Mouse (Mus musculus) mature B cell (primary cell): Measurements from ENCODE around the gene Lingo1.

Source experiments
- in situ Hi-C: fragments of 300-500 bp; cut with MboI; formaldehyde crosslinking; loops from 2 replicates; pipeline ENCODE4 v1.14.3; 2019

The Lingo1 gene

DNA sequence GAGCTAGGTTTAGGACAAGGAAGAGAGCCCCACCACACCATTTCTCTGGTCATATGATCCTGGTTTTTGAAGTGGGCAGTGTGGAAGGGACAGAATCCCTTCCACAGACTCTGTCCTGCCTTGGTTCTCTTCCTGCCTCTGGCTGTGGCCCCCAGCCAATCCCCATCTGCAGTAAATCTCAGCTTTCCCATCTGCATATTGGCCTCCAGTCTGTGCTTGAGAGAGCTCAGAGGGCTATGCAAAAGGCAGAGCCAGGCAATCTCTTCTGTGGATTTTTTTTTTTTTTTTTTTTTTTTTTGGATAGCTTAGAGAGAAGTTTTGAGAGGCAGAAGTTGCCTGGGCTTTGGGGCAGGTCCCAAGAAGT, 190.8 kb downstream of the Lingo1 start:
- in situ Hi-C loops: no loop called here

DNA sequence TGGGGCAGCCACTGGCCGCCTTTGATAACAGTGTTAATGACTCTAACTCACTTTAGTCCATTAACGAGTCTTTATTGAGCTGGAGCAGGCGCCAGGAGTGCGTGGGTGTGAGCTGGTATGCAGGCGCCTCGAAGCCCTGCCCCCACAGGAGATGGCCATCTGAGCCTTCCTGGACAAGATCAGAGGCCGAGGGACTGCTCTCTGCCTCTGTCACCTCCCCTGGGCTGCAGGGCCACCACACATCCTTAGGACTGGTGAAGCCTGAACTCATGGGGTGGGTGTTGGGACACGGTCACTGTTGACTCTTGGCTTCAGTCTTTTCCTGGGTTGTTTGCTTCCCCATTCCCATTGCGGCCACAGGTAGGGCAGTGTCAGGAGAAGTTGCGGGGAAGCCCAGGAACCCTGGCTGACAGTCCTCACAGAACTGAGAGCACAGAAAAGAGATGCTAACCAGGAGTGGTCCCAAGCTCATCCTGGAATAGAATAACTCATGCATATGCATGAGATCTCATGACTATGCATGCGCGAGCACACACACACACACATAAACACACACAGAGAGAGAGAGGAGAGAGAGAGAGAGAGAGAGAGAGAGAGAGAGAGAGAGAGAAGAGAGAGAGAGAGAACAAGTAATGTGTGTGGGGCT, 191.3 kb downstream of the Lingo1 start:
- in situ Hi-C loops: no loop called here

DNA sequence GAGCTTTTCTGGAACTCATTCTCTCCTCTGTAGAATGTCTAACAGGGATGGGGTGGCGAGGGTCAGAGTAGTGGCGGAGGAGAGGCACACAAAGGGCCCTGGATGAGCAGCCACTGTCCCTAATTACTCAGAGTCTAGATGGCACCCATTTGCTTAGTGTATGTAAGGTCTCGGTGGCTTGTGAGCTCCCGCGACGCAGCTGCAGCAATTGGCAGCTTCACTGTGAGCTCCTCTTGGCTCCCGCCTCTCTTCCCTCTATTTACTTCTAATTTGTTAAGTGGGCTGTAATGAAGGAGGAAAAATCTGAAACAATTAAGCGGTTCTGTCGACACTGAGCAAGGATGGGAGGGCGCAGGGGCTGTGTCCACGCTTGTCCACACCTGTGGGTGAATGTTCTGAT, 195.6 kb downstream of the Lingo1 start:
- in situ Hi-C loops: no loop called here

DNA sequence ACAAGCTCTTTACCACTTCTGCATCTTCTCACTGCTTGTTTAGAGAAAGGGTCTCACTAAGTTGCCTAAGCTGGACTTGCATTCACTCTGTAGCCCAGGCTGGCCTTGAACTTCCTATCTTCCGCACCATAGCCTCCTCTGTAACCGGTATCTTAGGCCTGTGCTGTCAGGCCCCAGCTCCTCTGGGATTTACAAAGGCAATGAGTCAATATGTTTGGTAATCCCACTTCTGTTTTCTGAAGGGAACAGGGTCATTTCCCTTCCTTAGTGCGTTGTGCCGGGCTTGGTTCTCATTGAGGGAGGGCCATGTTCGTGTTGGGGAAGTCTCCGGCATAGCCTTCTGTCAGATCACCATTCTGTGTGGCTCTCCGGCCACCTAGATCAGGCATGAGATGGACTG, 203.6 kb downstream of the Lingo1 start:
- in situ Hi-C loops: no loop called here

DNA sequence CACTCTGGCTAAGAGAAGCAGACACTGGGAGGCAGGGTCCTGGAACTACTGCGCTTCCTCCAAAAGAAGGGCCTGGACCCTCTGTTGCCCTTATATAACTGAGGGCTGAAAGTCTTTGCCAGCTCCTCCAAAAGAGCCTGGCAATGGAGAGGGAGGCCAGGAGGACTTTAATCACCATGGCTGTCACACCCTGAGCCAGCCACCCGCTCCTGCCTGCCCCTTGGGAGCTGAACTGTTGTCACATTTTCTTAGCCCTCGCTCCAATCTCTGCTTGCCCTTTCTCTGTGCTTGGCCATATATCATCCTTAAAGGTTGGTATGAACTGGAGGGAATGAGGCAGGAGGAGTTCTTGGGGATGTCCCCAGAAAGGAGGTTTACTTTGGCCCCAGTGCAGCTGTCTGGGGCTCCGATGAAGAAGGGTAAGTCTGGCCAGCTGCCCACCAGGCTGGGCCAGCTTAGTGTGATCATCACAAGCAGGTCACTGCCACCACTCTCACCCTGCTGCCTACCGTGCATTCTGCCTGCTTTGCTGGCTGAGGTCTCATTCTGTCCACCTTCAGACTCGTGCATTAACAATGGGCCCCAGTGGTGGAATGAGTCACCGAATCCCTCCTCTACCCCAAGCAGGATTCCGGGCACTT, 204.9 kb downstream of the Lingo1 start:
- in situ Hi-C loops: no loop called here

- in situ Hi-C loops: no loop called here
Observed at GRCm38 (mm10) chr9:56589762-56590161, 206.5 kb downstream of the Lingo1 start.

- in situ Hi-C loops: no loop called here
Observed at GRCm38 (mm10) chr9:56584043-56584424, 212.2 kb downstream of the Lingo1 start.

- in situ Hi-C loops: no loop called here
Observed at GRCm38 (mm10) chr9:56583139-56584042, 212.9 kb downstream of the Lingo1 start.

- in situ Hi-C loops: no loop called here
Observed at GRCm38 (mm10) chr9:56582628-56583027, 213.6 kb downstream of the Lingo1 start.

DNA sequence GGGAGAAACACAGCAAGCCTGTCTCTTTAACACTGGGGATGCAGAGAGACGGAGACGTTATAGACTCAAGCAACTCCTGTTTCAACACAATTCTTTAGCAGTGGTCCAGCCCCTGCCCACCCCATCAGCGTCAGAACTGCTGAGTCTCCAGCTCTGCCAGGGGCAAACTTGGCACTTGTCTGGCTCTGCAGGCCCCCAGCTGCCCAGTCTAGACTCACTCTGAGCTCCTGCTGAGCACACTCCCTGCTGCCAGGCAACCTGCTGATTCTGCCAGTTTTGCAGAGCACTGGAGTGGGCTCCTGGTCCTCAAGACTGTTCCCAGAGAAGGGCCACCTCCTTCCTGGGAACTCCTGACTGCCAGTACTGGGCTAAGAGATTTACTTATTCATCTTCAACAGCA, 214.6 kb downstream of the Lingo1 start:
- in situ Hi-C loops: no loop called here

DNA sequence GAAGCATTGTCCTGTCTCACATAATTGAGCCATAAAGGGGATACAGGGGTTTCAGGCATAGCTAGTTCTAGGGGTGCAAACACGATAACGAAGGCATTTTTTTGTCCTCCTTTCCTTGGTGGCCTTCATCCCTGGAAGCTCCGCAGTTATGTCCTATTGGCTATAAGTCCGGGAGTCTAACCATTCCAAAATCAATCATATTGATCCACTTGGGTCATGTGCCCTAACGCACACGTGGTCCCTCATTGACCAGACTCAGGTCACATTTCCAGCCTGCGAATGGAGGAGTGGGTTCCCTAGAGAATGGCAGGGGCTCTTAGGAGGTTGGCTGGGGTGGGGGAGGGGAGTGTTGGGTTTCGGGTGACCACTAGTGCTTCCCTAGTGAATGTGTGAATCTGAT, 215.3 kb downstream of the Lingo1 start:
- in situ Hi-C loops: no loop called here

DNA sequence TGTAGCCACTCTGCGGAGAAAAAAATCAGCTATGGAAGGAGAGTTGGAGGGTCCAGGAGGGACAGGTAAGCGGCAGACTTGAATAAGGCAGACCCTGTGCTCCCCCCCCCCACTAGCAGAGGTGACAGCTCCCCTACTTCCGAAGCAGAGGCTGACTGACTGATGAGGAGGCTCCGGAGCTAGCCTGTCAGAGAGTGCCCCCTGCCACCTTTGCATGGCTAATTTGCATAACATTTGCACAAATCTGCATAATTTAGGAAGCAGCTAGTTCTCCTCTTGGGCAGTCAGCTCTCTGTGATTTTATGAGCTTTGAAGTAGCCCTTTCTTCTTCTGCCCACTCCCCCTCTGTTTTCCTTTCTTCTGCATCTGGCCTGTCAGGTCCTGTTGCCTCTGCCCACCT, 216.2 kb downstream of the Lingo1 start:
- in situ Hi-C loops: no loop called here

GRCm38 (mm10) chr9:56577405-56577804, 218.9 kb downstream of the Lingo1 start:
- in situ Hi-C loops: no loop called here

DNA sequence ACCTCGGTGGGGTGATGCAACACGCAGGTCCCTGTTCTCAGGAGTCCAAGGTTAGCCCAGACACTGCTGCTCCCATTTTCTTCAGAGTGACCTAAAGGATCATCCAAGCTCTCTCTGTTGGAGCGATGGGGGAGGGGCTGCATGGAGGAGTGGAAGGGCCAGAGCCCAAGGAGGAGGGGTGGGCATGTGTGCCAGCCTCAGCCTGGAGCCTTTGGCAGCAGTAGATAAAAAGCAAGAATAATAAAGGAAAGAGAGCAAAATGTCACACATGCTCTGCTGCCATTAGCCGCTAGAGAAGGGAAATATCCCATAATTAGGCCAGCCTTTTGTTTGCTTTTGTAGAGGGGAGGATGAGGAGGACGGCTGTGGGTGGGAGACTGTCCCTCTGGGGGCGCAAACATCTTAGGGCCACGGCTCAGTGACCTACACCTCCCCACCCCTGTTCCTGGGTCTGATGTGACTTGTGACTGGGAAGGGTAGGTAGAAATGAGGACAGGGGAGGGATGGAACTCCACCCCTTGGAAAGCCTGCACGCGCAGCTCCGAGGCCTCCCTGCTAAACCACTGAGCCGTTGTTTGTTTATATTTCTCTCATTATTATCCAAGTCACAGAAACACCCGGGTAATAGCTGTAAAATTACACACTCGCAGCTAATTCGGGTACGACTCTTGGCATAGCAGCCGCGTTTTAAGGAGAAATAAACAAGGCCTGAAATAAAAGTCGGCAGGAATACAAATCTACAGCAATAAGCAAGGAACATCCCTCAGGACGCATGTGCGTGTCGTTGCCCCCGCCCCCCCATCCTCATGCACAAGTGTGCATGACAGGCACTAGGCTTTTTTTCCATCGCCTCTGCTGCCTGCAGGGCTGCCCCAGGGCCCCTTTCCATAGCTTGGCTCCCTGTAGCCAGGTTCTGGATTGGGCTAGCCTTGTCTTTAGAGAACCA, 223.5 kb downstream of the Lingo1 start:
- in situ Hi-C loops: no loop called here
